Mouse (Mus musculus): ENCODE measurements around the gene Kalrn. TPM values are rescaled to one million over a fixed set of nuclear protein-coding genes. Genes with fewer than 3 reads are reported as not detected.

The Kalrn gene
- polyA plus RNA-seq, 1 experiment = 0.15 TPM

GRCm38 (mm10) chr16:33935407-33935785, 637.9 kb downstream of the Kalrn start:
- no peak for TF ChIP-seq GATA1 (IDR thresholded peaks at IDR 0.05; ENCODE audit: low read length)
- Histone ChIP-seq H3K9me3 (ENCODE audit: control insufficient read depth, low read length) (no peaks in the 10 kb centered on the region), H3K4me1 (ENCODE audit: control insufficient read depth) (no peaks in the 10 kb centered on the region), H3K36me3 (ENCODE audit: control insufficient read depth) (no peaks in the 10 kb centered on the region; the same call in 1 of the 2 replicates), H3K4me3 (replicated peaks) (no peak overlapping the region), H3K27me3 (ENCODE audit: control insufficient read depth) (no peaks in the 10 kb centered on the region)

GRCm38 (mm10) chr16:33934701-33935406, 638.5 kb downstream of the Kalrn start:
- no peaks in the 10 kb centered on the region; the same call in 1 of the 2 replicates for H3K36me3 ChIP-seq (ENCODE audit: control insufficient read depth)
- H3K27me3 ChIP-seq (ENCODE audit: control insufficient read depth) = no peaks in the 10 kb centered on the region
- H3K4me3 ChIP-seq (replicated peaks) = no peak overlapping the region
- no peak for TF ChIP-seq GATA1 (IDR thresholded peaks at IDR 0.05; ENCODE audit: low read length)
- TF ChIP-seq TAL1 (IDR thresholded peaks at IDR 0.05; ENCODE audit: low read length) = no peak
- no peaks in the 10 kb centered on the region for H3K9me3 ChIP-seq (ENCODE audit: control insufficient read depth, low read length)
- H3K4me1 ChIP-seq (ENCODE audit: control insufficient read depth) = no peaks in the 10 kb centered on the region

GRCm38 (mm10) chr16:33933411-33933810, 639.9 kb downstream of the Kalrn start:
- H3K36me3 ChIP-seq (ENCODE audit: control insufficient read depth) = no peaks in the 10 kb centered on the region; the same call in 1 of the 2 replicates
- H3K4me3 ChIP-seq (replicated peaks) = no peak overlapping the region
- H3K9me3 ChIP-seq (ENCODE audit: control insufficient read depth, low read length) = no peaks in the 10 kb centered on the region
- no peaks in the 10 kb centered on the region for H3K4me1 ChIP-seq (ENCODE audit: control insufficient read depth)
- TF ChIP-seq GATA1 (IDR thresholded peaks at IDR 0.05; ENCODE audit: low read length) (no peak), TAL1 (IDR thresholded peaks at IDR 0.05; ENCODE audit: low read length) (no peak)
- no peaks in the 10 kb centered on the region for H3K27me3 ChIP-seq (ENCODE audit: control insufficient read depth)

- H3K36me3 ChIP-seq (ENCODE audit: control insufficient read depth) = no peaks in the 10 kb centered on the region
- H3K27me3 ChIP-seq (ENCODE audit: control insufficient read depth) = no peaks in the 10 kb centered on the region
- TF ChIP-seq GATA1 (IDR thresholded peaks at IDR 0.05; ENCODE audit: low read length) = no peak
- no peak for TF ChIP-seq TAL1 (IDR thresholded peaks at IDR 0.05; ENCODE audit: low read length)
- H3K9me3 ChIP-seq (ENCODE audit: control insufficient read depth, low read length) = no peaks in the 10 kb centered on the region
- no peak overlapping the region for H3K4me3 ChIP-seq (replicated peaks)
- no peaks in the 10 kb centered on the region for H3K4me1 ChIP-seq (ENCODE audit: control insufficient read depth)
These were observed 641.2 kb downstream of the Kalrn start for GRCm38 (mm10) chr16:33932126-33932525.

- Histone ChIP-seq H3K4me3 (replicated peaks) (no peak overlapping the region), H3K9me3 (ENCODE audit: control insufficient read depth, low read length) (no peaks in the 10 kb centered on the region), H3K36me3 (ENCODE audit: control insufficient read depth) (no peaks in the 10 kb centered on the region), H3K4me1 (ENCODE audit: control insufficient read depth) (no peaks in the 10 kb centered on the region), H3K27me3 (ENCODE audit: control insufficient read depth) (no peaks in the 10 kb centered on the region)
- TF ChIP-seq GATA1 (IDR thresholded peaks at IDR 0.05; ENCODE audit: low read length) (no peak), TAL1 (IDR thresholded peaks at IDR 0.05; ENCODE audit: low read length) (no peak)
These were observed 641.6 kb downstream of the Kalrn start for GRCm38 (mm10) chr16:33931682-33932081.

GRCm38 (mm10) chr16:33930785-33931184, 642.5 kb downstream of the Kalrn start:
- no peaks in the 10 kb centered on the region for H3K27me3 ChIP-seq (ENCODE audit: control insufficient read depth)
- no peak for TF ChIP-seq TAL1 (IDR thresholded peaks at IDR 0.05; ENCODE audit: low read length)
- no peaks in the 10 kb centered on the region for H3K36me3 ChIP-seq (ENCODE audit: control insufficient read depth)
- H3K9me3 ChIP-seq (ENCODE audit: control insufficient read depth, low read length) = no peaks in the 10 kb centered on the region
- H3K4me1 ChIP-seq (ENCODE audit: control insufficient read depth) = no peaks in the 10 kb centered on the region
- H3K4me3 ChIP-seq (replicated peaks) = no peak overlapping the region

GRCm38 (mm10) chr16:33928788-33929462, 644.4 kb downstream of the Kalrn start:
- H3K27me3 ChIP-seq (ENCODE audit: control insufficient read depth) = no peaks in the 10 kb centered on the region
- H3K36me3 ChIP-seq (ENCODE audit: control insufficient read depth) = no peaks in the 10 kb centered on the region
- no peaks in the 10 kb centered on the region for H3K9me3 ChIP-seq (ENCODE audit: control insufficient read depth, low read length)
- peaks cover 2% of the 10 kb centered on the region for H3K4me1 ChIP-seq (ENCODE audit: control insufficient read depth)
- no peak for TF ChIP-seq GATA1 (IDR thresholded peaks at IDR 0.05; ENCODE audit: low read length)
- no peak for TF ChIP-seq TAL1 (IDR thresholded peaks at IDR 0.05; ENCODE audit: low read length)
- no peak overlapping the region for H3K4me3 ChIP-seq (replicated peaks)

- Histone ChIP-seq H3K9me3 (ENCODE audit: control insufficient read depth, low read length) (no peaks in the 10 kb centered on the region), H3K27me3 (ENCODE audit: control insufficient read depth) (no peaks in the 10 kb centered on the region), H3K36me3 (ENCODE audit: control insufficient read depth) (no peaks in the 10 kb centered on the region), H3K4me3 (replicated peaks) (no peak overlapping the region), H3K4me1 (ENCODE audit: control insufficient read depth) (peaks cover 17% of the 10 kb centered on the region)
- TF ChIP-seq GATA1 (IDR thresholded peaks at IDR 0.05; ENCODE audit: low read length) (no peak), TAL1 (IDR thresholded peaks at IDR 0.05; ENCODE audit: low read length) (no peak)
These were observed 646.0 kb downstream of the Kalrn start for GRCm38 (mm10) chr16:33927263-33927824.

- Histone ChIP-seq H3K4me3 (replicated peaks) (no peak overlapping the region), H3K36me3 (ENCODE audit: control insufficient read depth) (peaks cover 6% of the 10 kb centered on the region; the same call in 1 of the 2 replicates), H3K9me3 (ENCODE audit: control insufficient read depth, low read length) (no peaks in the 10 kb centered on the region), H3K27me3 (ENCODE audit: control insufficient read depth) (no peaks in the 10 kb centered on the region), H3K4me1 (ENCODE audit: control insufficient read depth) (peaks cover 23% of the 10 kb centered on the region)
- TF ChIP-seq GATA1 (IDR thresholded peaks at IDR 0.05; ENCODE audit: low read length) (no peak), TAL1 (IDR thresholded peaks at IDR 0.05; ENCODE audit: low read length) (no peak)
These were observed 649.6 kb downstream of the Kalrn start for GRCm38 (mm10) chr16:33923758-33924157.
